Mouse (Mus musculus) erythroblast, embryonic 14.5 days (primary cell): ENCODE measurements around the gene Sirpb1b.
"Not testable (repeated sequence)": the region's sequence is repeated elsewhere in the genome, so short reads cannot be mapped to it uniquely, and the experiment has no call there.

Experiments
- GATA1 ChIP-seq: IDR thresholded peaks from 2 replicates; pipeline ENCODE4 v1.6.1; 2012; ENCODE audit warnings: low read length, inconsistent platforms, mixed read lengths
- TAL1 ChIP-seq: IDR thresholded peaks from 3 replicates; pipeline ENCODE4 v1.6.1; 2012; ENCODE audit warnings: low read length, inconsistent platforms, mixed read lengths

DNA sequence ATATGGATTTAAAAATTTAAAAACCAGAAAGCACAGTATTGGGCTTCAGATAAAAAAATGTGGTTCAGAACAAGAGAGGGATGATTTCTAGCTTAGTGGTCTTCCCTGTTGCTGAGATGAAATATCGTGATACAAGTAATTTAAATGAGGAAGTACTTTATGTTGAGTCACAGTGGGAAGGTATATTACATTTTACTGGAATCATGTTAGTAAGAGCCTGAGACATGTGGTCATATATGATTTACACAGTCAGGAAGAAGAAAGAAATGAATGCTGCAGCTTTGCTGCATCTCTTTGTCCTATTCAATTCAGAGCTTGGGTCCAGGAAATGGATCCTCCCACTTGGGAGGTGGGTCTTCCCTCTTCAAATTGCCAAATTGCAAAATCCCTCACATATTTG, 11.8 kb upstream of the Sirpb1b start:
- not testable (repeated sequence) for TF ChIP-seq TAL1, GATA1
